Mouse (Mus musculus) CH12.LX (cell line): ENCODE data around the gene Lnx1. TPM values are rescaled to one million over a fixed set of nuclear protein-coding genes. Genes with fewer than 3 reads are reported as not detected.

Experiments used
- DNase-seq: peaks from one replicate; pipeline ENCODE4 v3.0.0-alpha.2; 2013; ENCODE audit errors: extremely low read depth
- H3K27ac ChIP-seq: 2 replicates; pipeline ENCODE4 v1.5.1; 2012; ENCODE audit warnings: low read depth, mild to moderate bottlenecking, control low read depth, moderate library complexity; ENCODE audit not compliant: insufficient read depth
- H3K27me3 ChIP-seq: replicated peaks from 2 replicates; pipeline ENCODE3; 2012; ENCODE audit warnings: inconsistent platforms
- H3K36me3 ChIP-seq, 2 experiments: replicated peaks in 1 of 2; 2 replicates each; pipeline versions ENCODE3 to v1.6.1; 2012; ENCODE audit warnings: inconsistent platforms in 1 of 2, low read length in 1 of 2, mild to moderate bottlenecking in 1 of 2, mixed read lengths in 1 of 2, moderate library complexity in 1 of 2; ENCODE audit not compliant: control insufficient read depth in 1 of 2, insufficient read depth in 1 of 2
- H3K4me1 ChIP-seq, 2 experiments: 2 replicates each; pipeline ENCODE4 v1.6.1; 2012; ENCODE audit warnings: inconsistent platforms in 1 of 2, moderate library complexity in 1 of 2; ENCODE audit not compliant: insufficient read depth in 2 of 2, control insufficient read depth in 1 of 2
- H3K4me2 ChIP-seq: 2 replicates; pipeline ENCODE4 v1.6.1; 2012; ENCODE audit warnings: low read depth, mild to moderate bottlenecking, control low read depth; ENCODE audit not compliant: poor library complexity, insufficient read depth, severe bottlenecking
- H3K4me3 ChIP-seq, 3 experiments: fragments of 150-350 bp in 1 of 3; sonication (generic) in 1 of 3; replicated peaks in 1 of 3; 2 replicates each; pipeline versions ENCODE3 to v1.5.1; 2011 to 2012; ENCODE audit warnings: low read depth in 2 of 3, low read length in 2 of 3, mild to moderate bottlenecking in 2 of 3, moderate library complexity in 2 of 3, control low read depth in 1 of 3, improper control_type of control experiment in 1 of 3, inconsistent platforms in 1 of 3, mixed read lengths in 1 of 3; ENCODE audit not compliant: poor library complexity in 1 of 3
- H3K79me2 ChIP-seq: replicated peaks from 2 replicates; pipeline ENCODE4 v1.6.1; 2012; ENCODE audit warnings: mild to moderate bottlenecking, moderate library complexity; ENCODE audit not compliant: control insufficient read depth, poor library complexity, insufficient read depth, severe bottlenecking; ENCODE audit errors: extremely low read depth
- H3K9ac ChIP-seq: 2 replicates; pipeline ENCODE4 v1.6.1; 2012; ENCODE audit warnings: low read depth, mild to moderate bottlenecking, control low read depth, moderate library complexity; ENCODE audit not compliant: insufficient read depth
- H3K9me3 ChIP-seq: replicated peaks from 2 replicates; pipeline ENCODE3; 2012; ENCODE audit warnings: low read length, inconsistent platforms, mixed read lengths
- BHLHE40 ChIP-seq: IDR thresholded peaks from 2 replicates; pipeline ENCODE4 v1.6.1; 2011; ENCODE audit warnings: mild to moderate bottlenecking, low read depth, low read length, improper control_type of control experiment
- CHD2 ChIP-seq: IDR thresholded peaks from 2 replicates; pipeline ENCODE4 v1.6.1; 2011; ENCODE audit warnings: low read length, improper control_type of control experiment
- CTCF ChIP-seq, 2 experiments: IDR thresholded peaks in 1 of 2; conservative IDR thresholded peaks in 1 of 2; 2 replicates each; pipeline ENCODE4 v1.5.1; 2011 to 2012; ENCODE audit warnings: low read depth in 2 of 2, low read length in 2 of 2, improper control_type of control experiment in 1 of 2, inconsistent platforms in 1 of 2, mild to moderate bottlenecking in 1 of 2, moderate library complexity in 1 of 2
- E2F4 ChIP-seq: IDR thresholded peaks from 2 replicates; pipeline ENCODE4 v1.6.1; 2011; ENCODE audit warnings: low read depth, low read length, improper control_type of control experiment; ENCODE audit not compliant: insufficient replicate concordance
- EP300 ChIP-seq: IDR thresholded peaks from 2 replicates; pipeline ENCODE4 v1.6.1; 2011; ENCODE audit warnings: low read length, improper control_type of control experiment
- GABPA ChIP-seq: IDR thresholded peaks from 2 replicates; pipeline ENCODE4 v1.6.1; 2012; ENCODE audit warnings: low read depth, low read length, improper control_type of control experiment, inconsistent platforms; ENCODE audit not compliant: insufficient replicate concordance
- HCFC1 ChIP-seq: IDR thresholded peaks from 2 replicates; pipeline ENCODE4 v1.6.1; 2012; ENCODE audit warnings: low read depth, mild to moderate bottlenecking, inconsistent platforms, low read length, improper control_type of control experiment
- IRF4 ChIP-seq: IDR thresholded peaks from 2 replicates; pipeline ENCODE4 v1.6.1; 2014; ENCODE audit warnings: low read depth, mild to moderate bottlenecking, inconsistent platforms, low read length, improper control_type of control experiment
- JUN ChIP-seq: IDR thresholded peaks from 2 replicates; pipeline ENCODE4 v1.6.1; 2011; ENCODE audit warnings: low read depth, mild to moderate bottlenecking, low read length, improper control_type of control experiment, moderate library complexity; ENCODE audit not compliant: insufficient read depth
- JUND ChIP-seq: conservative IDR thresholded peaks from 2 replicates; pipeline ENCODE4 v1.6.1; 2011; ENCODE audit warnings: low read depth, low read length, improper control_type of control experiment
- KAT2A ChIP-seq: IDR thresholded peaks from 2 replicates; pipeline ENCODE4 v1.6.1; 2012; ENCODE audit warnings: low read length, improper control_type of control experiment, inconsistent platforms; ENCODE audit not compliant: insufficient replicate concordance
- MAFK ChIP-seq: IDR thresholded peaks from 2 replicates; pipeline ENCODE4 v1.6.1; 2011; ENCODE audit warnings: low read length, improper control_type of control experiment; ENCODE audit not compliant: insufficient replicate concordance
- MAX ChIP-seq: IDR thresholded peaks from 2 replicates; pipeline ENCODE4 v1.6.1; 2011; ENCODE audit warnings: low read length, improper control_type of control experiment
- MEF2A ChIP-seq: IDR thresholded peaks from 2 replicates; pipeline ENCODE4 v1.6.1; 2014; ENCODE audit warnings: low read depth, mild to moderate bottlenecking, inconsistent platforms, low read length, improper control_type of control experiment, borderline replicate concordance
- MXI1 ChIP-seq: IDR thresholded peaks from 2 replicates; pipeline ENCODE4 v1.6.1; 2011; ENCODE audit warnings: mild to moderate bottlenecking, low read depth, low read length, improper control_type of control experiment
- NRF1 ChIP-seq: IDR thresholded peaks from 2 replicates; pipeline ENCODE4 v1.6.1; 2014; ENCODE audit warnings: low read depth, mild to moderate bottlenecking, inconsistent platforms, low read length, improper control_type of control experiment, moderate library complexity
- PAX5 ChIP-seq: IDR thresholded peaks from 2 replicates; pipeline ENCODE4 v1.6.1; 2012; ENCODE audit warnings: low read length, inconsistent platforms, mixed read lengths
- RCOR1 ChIP-seq: conservative IDR thresholded peaks from 2 replicates; pipeline ENCODE4 v1.6.1; 2012; ENCODE audit warnings: low read depth, mild to moderate bottlenecking, inconsistent platforms, low read length, improper control_type of control experiment
- SIN3A ChIP-seq: IDR thresholded peaks from 2 replicates; pipeline ENCODE4 v1.6.1; 2012; ENCODE audit warnings: low read length, improper control_type of control experiment, inconsistent platforms
- SMC3 ChIP-seq: IDR thresholded peaks from 2 replicates; pipeline ENCODE4 v1.6.1; 2011; ENCODE audit warnings: low read depth, low read length, improper control_type of control experiment
- TCF12 ChIP-seq: IDR thresholded peaks from 2 replicates; pipeline ENCODE4 v1.6.1; 2014; ENCODE audit warnings: low read depth, mild to moderate bottlenecking, inconsistent platforms, low read length, improper control_type of control experiment
- UBTF ChIP-seq: IDR thresholded peaks from 2 replicates; pipeline ENCODE4 v1.6.1; 2012; ENCODE audit warnings: low read depth, mild to moderate bottlenecking, inconsistent platforms, low read length, improper control_type of control experiment, moderate library complexity
- USF2 ChIP-seq: conservative IDR thresholded peaks from 2 replicates; pipeline ENCODE4 v1.6.1; 2011; ENCODE audit warnings: low read depth, low read length, improper control_type of control experiment
- ZC3H11A ChIP-seq: IDR thresholded peaks from 2 replicates; pipeline ENCODE4 v1.6.1; 2012; ENCODE audit warnings: low read depth, mild to moderate bottlenecking, inconsistent platforms, low read length, improper control_type of control experiment
- ZKSCAN1 ChIP-seq: IDR thresholded peaks from 2 replicates; pipeline ENCODE4 v1.6.1; 2012; ENCODE audit warnings: low read depth, inconsistent platforms, low read length, improper control_type of control experiment, borderline replicate concordance
- ZMIZ1 ChIP-seq: IDR thresholded peaks from 2 replicates; pipeline ENCODE4 v1.6.1; 2012; ENCODE audit warnings: low read depth, mild to moderate bottlenecking, inconsistent platforms, low read length, improper control_type of control experiment
- ZNF384 ChIP-seq: IDR thresholded peaks from 2 replicates; pipeline ENCODE4 v1.6.1; 2012; ENCODE audit warnings: low read depth, low read length, improper control_type of control experiment, inconsistent platforms
- dilution Hi-C: fragments of 300-500 bp; cut with MboI; formaldehyde crosslinking; loops from 2 replicates; pipeline ENCODE4 v1.14.3; 2020; ENCODE audit warnings: low sequenced_read_pairs; ENCODE audit not compliant: extremely low pct_unique_long_range_greater_than_20kb, extremely low pct_ligation_motif_present
- in situ Hi-C: fragments of 300-500 bp; cut with MboI; formaldehyde crosslinking; loops from 3 replicates; pipeline ENCODE4 v1.14.3; 2019; ENCODE audit warnings: low sequenced_read_pairs, low pct_ligation_motif_present, low pct_unique_long_range_greater_than_20kb, mixed read lengths
- polyA plus RNA-seq: library from polyadenylated mRNA; unstranded; fragments of >175 nt; gene quantifications from 2 replicates; pipeline ENCODE4 v1.2.1, GENCODE M21; 2012; ENCODE audit warnings: low read depth; ENCODE audit not compliant: insufficient read length
- total RNA-seq, 2 experiments: library from RNA; depleted of rRNA; stranded (reverse); fragments of 300-350 nt in 1 of 2; fragments of >200 nt in 1 of 2; gene quantifications; 2 replicates each; pipeline ENCODE4 v1.2.3; 2012 to 2014

Gene Lnx1
- total and polyA plus RNA-seq, 3 experiments, result 0.08 to 0.26 (median 0.16) TPM

DNA sequence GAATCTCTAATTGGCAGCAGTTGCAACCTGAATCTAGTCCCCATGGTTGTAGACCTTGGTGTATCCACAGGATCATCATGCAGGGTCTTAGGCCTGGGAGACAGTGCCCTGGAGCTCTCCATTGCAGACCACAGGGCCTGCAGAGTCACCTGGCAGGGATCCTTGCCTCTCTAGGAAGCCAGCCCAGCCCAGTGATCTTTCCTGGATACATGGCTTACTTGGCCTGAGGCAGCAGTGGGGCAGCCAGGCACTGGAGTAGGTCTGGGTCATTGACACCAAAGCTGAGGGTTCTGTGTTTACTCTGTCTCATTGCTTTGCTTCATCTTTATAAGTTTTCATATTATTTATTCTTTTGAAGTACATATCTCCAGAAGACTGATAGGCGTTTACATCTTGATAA, 141.6 kb downstream of the Lnx1 start:
- Histone ChIP-seq H3K27ac (no peak overlapping the region), H3K27me3 (no peaks in the 10 kb centered on the region), H3K9ac (no peak overlapping the region), H3K4me1 (no peaks in the 10 kb centered on the region), H3K4me2 (no peak overlapping the region), H3K9me3 (no peaks in the 10 kb centered on the region), H3K36me3 (peaks cover 42 to 86% of the 10 kb centered on the region in 2 experiments), H3K4me3 (no peak overlapping the region), H3K79me2 (peaks cover 6% of the 10 kb centered on the region; the same call in 1 of the 2 replicates)
- DNase-seq, result no peak
- dilution Hi-C loops (no loop called here), in situ Hi-C loops (no loop called here)
- TF ChIP-seq ZMIZ1 (no peak), USF2 (no peak), UBTF (no peak), NRF1 (no peak), MXI1 (no peak), GABPA (no peak), HCFC1 (no peak), CHD2 (no peak), PAX5 (no peak), RCOR1 (no peak), ZC3H11A (no peak), BHLHE40 (no peak), MAX (no peak), JUN (no peak), SMC3 (no peak), TCF12 (no peak), KAT2A (no peak)
- TF ChIP-seq, all 38 proteins: peak for 0

DNA sequence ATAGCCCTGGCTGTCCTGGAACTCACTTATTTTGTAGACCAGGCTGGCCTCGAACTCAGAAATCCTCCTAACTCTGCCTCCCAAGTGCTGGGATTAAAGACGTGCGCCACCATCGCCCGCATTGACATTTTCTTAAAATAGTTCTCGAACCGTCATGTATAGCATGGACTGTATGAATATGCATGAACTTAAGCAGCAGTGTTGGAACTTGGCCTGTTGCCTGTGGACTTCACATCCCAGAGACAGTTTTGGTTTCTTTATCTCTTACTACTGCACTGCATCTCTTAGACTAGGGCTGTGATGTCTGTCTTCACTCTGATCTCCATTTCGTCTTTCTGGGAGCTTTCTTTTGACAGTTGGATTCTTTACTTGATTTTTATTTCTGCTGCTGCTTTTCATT, 153.1 kb downstream of the Lnx1 start:
- Histone ChIP-seq H3K4me2 (no peak overlapping the region), H3K79me2 (peaks cover 34% of the 10 kb centered on the region), H3K4me3 (no peak overlapping the region), H3K9me3 (no peaks in the 10 kb centered on the region), H3K27ac (no peak overlapping the region), H3K4me1 (peaks cover 0 to 4% of the 10 kb centered on the region in 2 experiments; a peak in 1 of 4 replicates), H3K27me3 (no peaks in the 10 kb centered on the region), H3K9ac (no peak overlapping the region), H3K36me3 (peaks cover 51 to 84% of the 10 kb centered on the region in 2 experiments)
- no peak for DNase-seq
- in situ Hi-C loops, result no loop called here
- dilution Hi-C loops, result no loop called here
- TF ChIP-seq USF2, result no peak
- no peak for TF ChIP-seq SMC3
- TF ChIP-seq CTCF (conservative IDR thresholded peaks at IDR 0.05 in 1 of 2, IDR thresholded peaks at IDR 0.05 in 1 of 2; ENCODE audit: low read depth in 2 of 2, low read length in 2 of 2), result no peak
- no peak for TF ChIP-seq IRF4
- TF ChIP-seq E2F4, result no peak
- no peak for TF ChIP-seq ZNF384
- TF ChIP-seq EP300, result no peak
- no peak for TF ChIP-seq ZC3H11A
- TF ChIP-seq KAT2A, result no peak
- no peak for TF ChIP-seq TCF12
- TF ChIP-seq ZKSCAN1, result no peak
- TF ChIP-seq MAFK, result no peak
- no peak for TF ChIP-seq SIN3A
- no peak for TF ChIP-seq RCOR1
- no peak for TF ChIP-seq JUN
- TF ChIP-seq JUND, result no peak
- no peak for TF ChIP-seq MEF2A
